Mouse (Mus musculus) midbrain, embryonic 11.5 days (tissue): Measurements from ENCODE around the gene Mgst3. TPM values are rescaled to one million over a fixed set of nuclear protein-coding genes. Genes with fewer than 3 reads are reported as not detected.

Experiments used
- ATAC-seq: fragments of 200-750 bp; cut with Nextera tagmentation; 2 replicates; pipeline ENCODE4 v1.8.0; 2017; ENCODE audit warnings: moderate TSS enrichment, moderate library complexity; ENCODE audit not compliant: low FRiP score
- DNase-seq: peaks from one replicate; pipeline ENCODE4 v3.0.0; 2015; ENCODE audit warnings: low spot score; ENCODE audit errors: missing footprints
- H3K27ac ChIP-seq: fragments of 300-500 bp; sonication (generic); 2 replicates; pipeline ENCODE4 v1.5.1; 2014; ENCODE audit warnings: low read depth, low read length
- H3K27me3 ChIP-seq: fragments of 300-500 bp; sonication (generic); 2 replicates; pipeline ENCODE4 v1.6.1; 2014; ENCODE audit warnings: mild to moderate bottlenecking, low read length, moderate library complexity, mixed read lengths; ENCODE audit not compliant: control insufficient read depth, insufficient read depth
- H3K36me3 ChIP-seq: fragments of 300-500 bp; sonication (generic); 2 replicates; pipeline ENCODE4 v1.6.1; 2014; ENCODE audit warnings: mild to moderate bottlenecking, low read length, moderate library complexity, mixed read lengths; ENCODE audit not compliant: control insufficient read depth, insufficient read depth
- H3K4me1 ChIP-seq: fragments of 300-500 bp; sonication (generic); 2 replicates; pipeline ENCODE4 v1.6.1; 2014; ENCODE audit warnings: low read length; ENCODE audit not compliant: control insufficient read depth, insufficient read depth
- H3K4me2 ChIP-seq: fragments of 300-500 bp; sonication (generic); 2 replicates; pipeline ENCODE4 v1.6.1; 2014; ENCODE audit warnings: mild to moderate bottlenecking, moderate library complexity
- H3K4me3 ChIP-seq: fragments of 300-500 bp; sonication (generic); 2 replicates; pipeline ENCODE4 v1.5.1; 2014; ENCODE audit warnings: low read depth, low read length
- H3K9ac ChIP-seq: fragments of 300-500 bp; sonication (generic); 2 replicates; pipeline ENCODE4 v1.6.1; 2014; ENCODE audit warnings: low read length
- H3K9me3 ChIP-seq: fragments of 300-500 bp; sonication (generic); 2 replicates; pipeline ENCODE4 v1.6.1; 2016; ENCODE audit warnings: low read length; ENCODE audit not compliant: control insufficient read depth
- WGBS: fragments of 180-500 bp; shearing (Covaris S2); extraction: QIAGEN DNeasy Blood & Tissue Kit; methylation state at CpG from one replicate; pipeline ENCODE4 v1.1.7; 2014; 5-methylcytosine and 5-hydroxymethylcytosine counted together
- polyA plus RNA-seq: library from polyadenylated mRNA; unstranded; fragments of >200 nt; fragmentation: Nextera tagmentation; extraction: Ambion mirVana; gene quantifications from 2 replicates; pipeline ENCODE4 v1.2.1, GENCODE M21; 2014

Mgst3 gene
- polyA plus RNA-seq, 1 experiment from 2014 or later, result 60.8 TPM

DNA sequence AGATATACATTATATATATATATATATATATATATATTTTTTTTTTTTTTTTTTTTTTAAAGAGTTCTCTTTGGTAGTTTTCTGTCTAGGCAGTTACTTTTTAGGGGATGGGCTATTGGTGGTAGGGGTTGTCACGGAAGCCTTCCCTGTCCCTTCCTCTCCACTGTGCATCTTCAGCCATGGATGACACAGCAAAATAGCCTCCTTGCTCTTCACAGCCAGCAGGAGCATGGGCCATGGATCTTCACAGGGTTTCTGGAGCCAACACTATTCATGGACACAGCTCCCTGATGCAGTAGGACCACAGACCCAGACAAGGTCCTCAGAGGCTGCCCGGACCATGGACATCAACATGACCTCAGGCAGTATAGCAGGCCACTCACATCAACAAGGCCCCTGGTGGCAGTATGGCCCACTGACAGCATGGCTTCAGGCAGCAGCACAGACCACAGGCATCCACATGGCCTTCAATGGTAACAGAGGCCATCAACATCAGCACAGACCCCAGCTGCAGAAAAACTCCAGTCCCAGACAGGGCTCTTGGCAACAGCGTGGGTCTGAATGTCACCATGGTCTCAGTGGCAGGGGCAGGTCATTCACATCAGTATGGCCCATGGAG is 52.6 kb downstream of the Mgst3 start:
- H3K36me3 ChIP-seq, result no peaks in the 10 kb centered on the region
- no peak overlapping the region; the same call in 1 of the 2 replicates for H3K4me2 ChIP-seq
- no peaks in the 10 kb centered on the region for H3K9me3 ChIP-seq
- H3K27ac ChIP-seq, result no peak overlapping the region
- no peak for DNase-seq
- 92% methylated on average over 3 of the region's 3 CpGs for WGBS
- no peak overlapping the region for H3K9ac ChIP-seq
- H3K4me1 ChIP-seq, result no peaks in the 10 kb centered on the region
- no peaks in the 10 kb centered on the region for H3K27me3 ChIP-seq
- ATAC-seq, result peak; percentile 43; the same call in 1 of the 2 replicates
- H3K4me3 ChIP-seq, result no peak overlapping the region; the same call in 1 of the 2 replicates

DNA sequence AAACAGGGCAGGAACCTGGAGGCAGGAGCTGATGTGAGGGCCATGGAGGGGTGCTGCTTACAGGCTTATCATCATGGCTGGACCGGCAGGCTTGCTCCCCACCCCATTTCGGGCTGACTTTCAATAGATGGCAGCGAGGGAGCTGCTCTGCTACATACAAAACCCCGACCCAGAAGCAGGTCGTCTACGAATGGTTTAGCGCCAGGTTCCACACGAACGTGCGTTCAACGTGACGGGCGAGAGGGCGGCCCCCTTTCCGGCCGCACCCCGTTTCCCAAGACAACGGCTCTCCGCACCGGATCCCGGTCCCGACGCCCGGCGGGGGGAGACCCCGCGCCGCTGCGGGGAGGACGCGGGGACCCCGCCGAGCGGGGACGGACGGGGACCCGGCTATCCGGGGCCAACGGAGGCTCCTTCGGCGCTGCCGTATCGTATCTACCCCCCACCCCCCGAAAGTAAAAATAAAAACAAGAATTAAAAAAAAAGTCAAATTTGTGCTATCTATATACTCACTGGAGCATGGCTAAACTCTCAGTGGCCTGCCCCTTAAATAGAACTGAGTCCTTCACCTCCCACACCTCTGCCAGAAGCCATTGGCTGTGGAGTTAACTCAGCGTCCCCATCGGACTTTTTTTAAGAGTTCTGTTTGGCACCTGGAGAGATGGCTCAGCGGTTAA is 53.4 kb downstream of the Mgst3 start:
- 1% methylated on average over 45 of the region's 47 CpGs for WGBS
- peak; percentile 93 for DNase-seq

DNA sequence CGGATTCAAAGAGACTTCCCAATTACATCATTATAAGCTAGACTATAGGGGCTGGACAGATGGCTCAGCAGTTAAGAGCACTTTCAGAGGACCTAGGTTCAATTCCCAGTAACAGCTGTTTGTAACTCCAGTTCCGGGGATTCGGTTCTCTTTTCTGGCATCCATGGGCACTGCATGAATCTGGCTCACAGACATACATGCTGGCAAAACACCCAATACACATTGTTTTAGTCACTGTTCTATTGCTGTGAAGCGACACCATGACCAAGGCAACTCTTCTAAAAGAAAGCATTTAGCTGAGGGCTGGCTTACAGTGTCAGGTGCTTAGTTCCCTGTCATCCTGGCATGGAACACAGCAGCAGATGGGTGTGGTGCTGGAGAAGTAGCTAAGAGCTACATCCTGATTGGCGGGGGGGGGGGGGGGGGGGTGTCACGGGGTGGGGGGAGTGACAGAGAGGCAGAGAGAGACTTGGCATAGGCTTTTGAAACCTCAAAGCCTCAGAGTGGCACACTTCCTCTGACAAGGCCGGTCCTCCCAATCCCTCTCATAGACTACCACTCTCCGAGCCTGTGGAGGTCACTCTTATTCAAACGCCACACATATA is 54.4 kb downstream of the Mgst3 start:
- Histone ChIP-seq H3K27ac (no peak overlapping the region), H3K4me1 (no peaks in the 10 kb centered on the region), H3K4me3 (no peak overlapping the region), H3K9ac (no peak overlapping the region), H3K27me3 (no peaks in the 10 kb centered on the region), H3K9me3 (no peaks in the 10 kb centered on the region), H3K36me3 (no peaks in the 10 kb centered on the region), H3K4me2 (no peak overlapping the region)
- 69% methylated on average over 9 of the region's 9 CpGs for WGBS
- DNase-seq (no peak), ATAC-seq (no peak)

More for the DNA sequence above, 53.4 kb downstream of the Mgst3 start:
- H3K27me3 ChIP-seq, result no peaks in the 10 kb centered on the region
- H3K4me1 ChIP-seq, result no peaks in the 10 kb centered on the region
- H3K9me3 ChIP-seq, result no peaks in the 10 kb centered on the region
- no peak overlapping the region for H3K27ac ChIP-seq
- H3K4me3 ChIP-seq, result peak overlapping the region; percentile 39
- H3K36me3 ChIP-seq, result no peaks in the 10 kb centered on the region
- peak overlapping the region; percentile 56 for H3K4me2 ChIP-seq
- ATAC-seq, result peak; percentile 52
- peak overlapping the region; percentile 54 for H3K9ac ChIP-seq

DNA sequence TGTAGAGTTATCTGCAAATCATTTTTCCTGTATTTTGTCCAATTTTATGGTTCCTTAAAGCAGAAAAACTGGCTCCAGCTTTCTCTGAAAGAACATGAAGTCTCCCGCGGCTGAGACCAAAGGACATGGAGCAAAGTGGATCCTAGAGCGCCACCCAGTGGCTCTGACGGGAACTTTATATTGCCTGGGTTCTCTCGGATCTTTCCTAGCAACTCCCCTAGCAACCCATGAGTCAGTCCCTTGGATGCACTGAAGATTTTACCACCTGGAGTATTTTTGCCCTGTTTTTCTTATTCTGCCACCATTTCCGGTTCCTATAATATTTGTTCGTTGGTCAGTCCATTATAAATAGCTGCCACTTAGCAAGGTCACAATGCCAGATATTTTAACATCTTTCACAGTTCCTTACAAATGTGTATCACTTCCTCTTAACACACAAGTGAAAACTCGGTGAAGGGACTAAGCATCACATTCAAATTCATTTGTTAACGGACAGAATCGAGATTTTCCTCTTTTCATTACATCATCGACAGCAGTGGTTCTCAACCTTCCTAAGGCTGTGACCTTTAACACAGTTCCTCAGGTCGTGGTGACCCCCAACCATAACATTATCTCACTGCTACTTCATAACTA is 56.1 kb downstream of the Mgst3 start:
- Histone ChIP-seq H3K36me3 (no peaks in the 10 kb centered on the region), H3K9ac (no peak overlapping the region), H3K4me1 (no peaks in the 10 kb centered on the region), H3K4me3 (no peak overlapping the region), H3K4me2 (no peak overlapping the region), H3K9me3 (no peaks in the 10 kb centered on the region), H3K27ac (no peak overlapping the region), H3K27me3 (no peaks in the 10 kb centered on the region)
- ATAC-seq, result peak; percentile 66; the same call in 1 of the 2 replicates
- 20% methylated on average over 12 of the region's 12 CpGs for WGBS
- peak; percentile 99 for DNase-seq

DNA sequence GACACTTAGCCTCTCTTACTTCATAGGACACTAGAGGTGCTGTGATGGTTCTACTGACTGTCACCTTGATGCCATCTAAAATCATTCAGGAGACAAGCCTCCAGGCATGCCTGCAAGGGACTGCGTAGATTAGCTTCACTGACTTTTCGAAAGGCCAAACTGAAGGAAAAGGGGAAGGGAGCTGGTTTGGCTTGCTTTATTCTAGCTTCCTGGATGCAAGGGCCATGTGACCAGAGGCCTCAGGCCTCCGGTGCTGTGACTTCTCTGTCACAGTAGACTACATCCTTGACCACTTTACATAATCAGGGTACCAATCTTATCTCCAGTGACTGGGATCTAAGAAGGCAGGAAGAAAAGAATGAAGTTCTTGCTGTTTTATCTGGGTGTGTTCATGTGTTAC is 57.2 kb downstream of the Mgst3 start:
- no peak for DNase-seq
- no peaks in the 10 kb centered on the region for H3K36me3 ChIP-seq

DNA sequence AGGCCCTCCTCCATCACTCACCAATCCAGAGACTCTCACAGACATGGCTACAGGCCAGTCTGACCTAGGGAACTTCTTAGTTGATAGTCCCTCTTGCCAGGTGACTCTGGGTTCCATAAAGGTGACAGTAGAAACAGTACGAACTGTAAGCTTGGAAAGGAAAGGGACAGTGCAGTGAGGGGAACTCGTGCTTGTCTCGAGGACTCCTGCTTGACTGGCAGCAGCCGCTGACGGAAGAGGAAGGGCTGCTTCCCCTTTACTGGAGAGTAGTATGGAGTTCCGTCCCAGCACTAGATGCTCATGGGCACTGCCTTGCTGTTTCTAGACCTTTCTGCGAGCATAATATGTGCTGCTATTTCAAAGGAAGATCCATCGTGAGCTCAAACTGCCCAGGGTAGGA is 62.5 kb downstream of the Mgst3 start:
- no peaks in the 10 kb centered on the region for H3K27me3 ChIP-seq
- peaks cover 7% of the 10 kb centered on the region for H3K36me3 ChIP-seq
- DNase-seq, result no peak
- no peak overlapping the region for H3K4me3 ChIP-seq
- H3K9me3 ChIP-seq, result no peaks in the 10 kb centered on the region
- no peak overlapping the region for H3K27ac ChIP-seq
- no peaks in the 10 kb centered on the region for H3K4me1 ChIP-seq
- no peak overlapping the region for H3K9ac ChIP-seq
- no peak for ATAC-seq
- WGBS, result 92% methylated on average over 8 of the region's 8 CpGs
- no peak overlapping the region for H3K4me2 ChIP-seq

More for the DNA sequence above, 57.2 kb downstream of the Mgst3 start:
- Histone ChIP-seq H3K9ac (no peak overlapping the region), H3K4me1 (no peaks in the 10 kb centered on the region), H3K4me2 (no peak overlapping the region), H3K27me3 (no peaks in the 10 kb centered on the region), H3K27ac (no peak overlapping the region), H3K4me3 (no peak overlapping the region), H3K9me3 (no peaks in the 10 kb centered on the region)
- WGBS, result 95% methylated on average over 3 of the region's 3 CpGs
- ATAC-seq, result no peak

DNA sequence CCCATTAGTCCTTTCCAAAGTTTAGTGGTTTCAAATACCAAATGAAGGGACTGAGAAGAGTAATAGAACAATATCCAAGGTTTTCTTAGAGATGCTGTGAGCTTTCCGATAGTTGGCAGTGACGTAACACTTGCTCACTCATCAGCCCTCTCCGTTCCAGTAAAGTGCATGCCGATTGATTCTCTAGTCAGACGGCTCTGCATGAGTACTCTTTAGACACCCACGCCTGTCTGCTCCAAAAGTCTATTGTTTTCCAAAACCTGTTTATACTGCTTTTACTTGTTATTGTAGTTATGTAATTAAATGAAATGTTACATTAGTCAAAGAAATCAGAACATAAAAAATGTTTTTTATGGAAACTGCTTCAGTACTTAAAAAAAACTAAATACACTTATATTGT is 64.9 kb downstream of the Mgst3 start:
- Histone ChIP-seq H3K36me3 (peaks cover 11% of the 10 kb centered on the region), H3K4me1 (no peaks in the 10 kb centered on the region), H3K27ac (no peak overlapping the region), H3K9ac (no peak overlapping the region), H3K4me2 (no peak overlapping the region), H3K27me3 (no peaks in the 10 kb centered on the region), H3K4me3 (no peak overlapping the region), H3K9me3 (no peaks in the 10 kb centered on the region)
- ATAC-seq, result no peak
- DNase-seq, result no peak
- 92% methylated on average over 6 of the region's 6 CpGs for WGBS
